In the genomic region with DNA sequence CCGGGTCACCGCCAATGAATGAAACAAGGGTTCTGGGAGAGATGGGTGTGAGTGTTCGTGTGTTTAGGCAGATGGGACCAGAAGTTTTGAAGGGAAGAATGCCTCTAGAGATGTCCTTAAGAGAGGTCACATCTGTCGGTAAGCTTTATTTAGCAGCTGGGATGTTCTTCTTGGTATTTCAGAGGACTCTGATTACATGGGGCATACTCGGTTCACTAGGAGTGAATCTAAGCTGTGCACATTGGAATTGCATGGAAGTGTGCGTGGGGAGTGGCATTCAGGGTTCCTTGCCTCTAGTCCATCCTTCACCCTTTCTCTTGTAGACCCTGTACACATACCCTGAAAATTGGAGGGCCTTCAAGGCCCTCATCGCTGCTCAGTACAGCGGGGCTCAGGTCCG, we compare ENCODE assay signal across 9 mouse cellular contexts. TPM values are rescaled to one million over a fixed set of nuclear protein-coding genes. Genes with fewer than 3 reads are reported as not detected.
DNase-seq lines count a peak whose midpoint lies in the region; ATAC-seq and TF ChIP-seq lines count a peak whose summit lies in the region.
"Had no signal": no experiment of that assay in that cellular context is flagged by ENCODE, and none has a peak within 500 bp of the region (broad histone marks: within the 10 kb centered on the region; RNA-seq: fewer than 3 reads in every experiment).

No protein-coding gene starts in this region.

- no peak for TF ChIP-seq CTCF in bone marrow, adult 2 months (IDR thresholded peaks at IDR 0.05; ENCODE audit: control insufficient read depth, insufficient read depth, low read length)

- no peaks in the 10 kb centered on the region for H3K27me3 ChIP-seq in heart, embryonic 16.5 days (ENCODE audit: control insufficient read depth, insufficient read depth, low read length)
- H3K27me3 ChIP-seq in hindbrain, embryonic 14.5 days (ENCODE audit: control insufficient read depth, insufficient read depth, low read length) = no peaks in the 10 kb centered on the region
- no peaks in the 10 kb centered on the region for H3K27me3 ChIP-seq in midbrain, embryonic 14.5 days (ENCODE audit: control insufficient read depth, insufficient read depth, low read length)

- H3K4me3 ChIP-seq in heart, embryonic 16.5 days (ENCODE audit: low read length) = peak overlapping the region; percentile 68
- peak overlapping the region; percentile 63 for H3K4me3 ChIP-seq in bone marrow, adult 2 months (replicated peaks; ENCODE audit: control insufficient read depth, low read depth, low read length)
- H3K4me3 ChIP-seq in hindbrain, embryonic 14.5 days (replicated peaks; ENCODE audit: low read length) = peak overlapping the region; percentile 85
- H3K4me3 ChIP-seq in midbrain, embryonic 14.5 days (replicated peaks; ENCODE audit: low read depth, low read length) = peak overlapping the region; percentile 77

- peak overlapping the region; percentile 82 for H3K4me2 ChIP-seq in heart, embryonic 16.5 days (ENCODE audit: low read depth, low read length)
- peak overlapping the region; percentile 90 for H3K4me2 ChIP-seq in hindbrain, embryonic 14.5 days (replicated peaks)
- peak overlapping the region; percentile 96 for H3K4me2 ChIP-seq in midbrain, embryonic 14.5 days (ENCODE audit: low read length)

- 0% methylated on average over 9 of the region's 9 CpGs for WGBS in heart, embryonic 16.5 days
- 4% methylated on average over 9 of the region's 9 CpGs for WGBS in bone marrow, adult 2 months
- WGBS in hindbrain, embryonic 14.5 days = 14% methylated on average over 9 of the region's 9 CpGs
- WGBS in midbrain, embryonic 14.5 days = 5% methylated on average over 9 of the region's 9 CpGs

- ATAC-seq in heart, embryonic 16.5 days (replicated peaks; ENCODE audit: extremely low read depth, insufficient read depth, low FRiP score) = no peak
- ATAC-seq in hindbrain, embryonic 14.5 days (ENCODE audit: low FRiP score) = no peak
- ATAC-seq in midbrain, embryonic 14.5 days (ENCODE audit: low FRiP score, low TSS enrichment) = no peak

- peaks cover 63% of the 10 kb centered on the region for H3K36me3 ChIP-seq in heart, embryonic 16.5 days (ENCODE audit: control insufficient read depth, insufficient read depth)
- H3K36me3 ChIP-seq in hindbrain, embryonic 14.5 days (replicated peaks; ENCODE audit: control insufficient read depth, insufficient read depth) = peaks cover 78% of the 10 kb centered on the region
- peaks cover 79% of the 10 kb centered on the region for H3K36me3 ChIP-seq in midbrain, embryonic 14.5 days (ENCODE audit: control insufficient read depth, insufficient read depth, low read length)

- no peak for DNase-seq in heart, postnatal 4 days
- DNase-seq in hindbrain, embryonic 14.5 days (ENCODE audit: low spot score) = no peak
- DNase-seq in midbrain, embryonic 14.5 days = no peak
- no peak for DNase-seq in layer of hippocampus, adult 8-10 months (ENCODE audit: low spot score in 2 of 2)
- no peak for DNase-seq in thymus, postnatal 36 days
- no peak for DNase-seq in layer of hippocampus, adult 9-10 months (ENCODE audit: low spot score)
- DNase-seq: right cerebral cortex, postnatal 4 days had no signal

- peak overlapping the region; percentile 83 for H3K27ac ChIP-seq in heart, embryonic 16.5 days (ENCODE audit: low read length)
- no peak overlapping the region for H3K27ac ChIP-seq in bone marrow, adult 2 months (ENCODE audit: control insufficient read depth, insufficient read depth, low read depth, low read length, poor library complexity)
- no peak overlapping the region for H3K27ac ChIP-seq in hindbrain, embryonic 14.5 days
- H3K27ac ChIP-seq in midbrain, embryonic 14.5 days (replicated peaks; ENCODE audit: low read depth, low read length) = peak overlapping the region; percentile 75; the same call in 1 of the 2 replicates

- TF ChIP-seq POLR2A in bone marrow, adult 2 months (IDR thresholded peaks at IDR 0.05; ENCODE audit: borderline replicate concordance, control insufficient read depth, low read depth, low read length) = no peak

- H3K9ac ChIP-seq in heart, embryonic 16.5 days (ENCODE audit: low read length) = peak overlapping the region; percentile 81
- peak overlapping the region; percentile 95 for H3K9ac ChIP-seq in hindbrain, embryonic 14.5 days
- H3K9ac ChIP-seq in midbrain, embryonic 14.5 days (replicated peaks; ENCODE audit: low read length) = peak overlapping the region; percentile 85

- no peaks in the 10 kb centered on the region for H3K9me3 ChIP-seq in heart, embryonic 16.5 days (replicated peaks; ENCODE audit: control insufficient read depth, low read length)
- H3K9me3 ChIP-seq in hindbrain, embryonic 14.5 days (ENCODE audit: control insufficient read depth, low read length) = no peaks in the 10 kb centered on the region
- no peaks in the 10 kb centered on the region for H3K9me3 ChIP-seq in midbrain, embryonic 14.5 days (ENCODE audit: control insufficient read depth, low read length)

- H3K4me1 ChIP-seq in heart, embryonic 16.5 days (ENCODE audit: control insufficient read depth, insufficient read depth, low read length) = peaks cover 21% of the 10 kb centered on the region
- no peaks in the 10 kb centered on the region for H3K4me1 ChIP-seq in bone marrow, adult 2 months (ENCODE audit: control insufficient read depth, insufficient read depth, low read length)
- peaks cover 20% of the 10 kb centered on the region for H3K4me1 ChIP-seq in hindbrain, embryonic 14.5 days (replicated peaks; ENCODE audit: control insufficient read depth, insufficient read depth, low read length)
- H3K4me1 ChIP-seq in midbrain, embryonic 14.5 days (ENCODE audit: control insufficient read depth, insufficient read depth, low read length) = peaks cover 11% of the 10 kb centered on the region

RNA-seq across cellular contexts. Expression of gene Eef1g, which starts 1.1 kb away (rescaled TPM):
- 239 and 240 TPM in 2 replicates for polyA plus RNA-seq in heart, embryonic 16.5 days (2015; fragmentation: Nextera tagmentation; extraction: Ambion mirVana)
- 100 to 1,000 TPM; 357 to 371 TPM for total RNA-seq in heart, postnatal 4 days (2021)
- polyA plus RNA-seq in bone marrow, adult 2 months (2011; ENCODE audit: insufficient read depth, insufficient read length, low replicate concordance, missing spikeins) = 129 and 224 TPM in 2 replicates
- 308 and 316 TPM in 2 replicates for polyA plus RNA-seq in hindbrain, embryonic 14.5 days (2014; fragmentation: Nextera tagmentation; extraction: Ambion mirVana)
- polyA plus RNA-seq in midbrain, embryonic 14.5 days (2014; fragmentation: Nextera tagmentation; extraction: Ambion mirVana) = 308 and 311 TPM in 2 replicates
- 100 to 1,000 TPM; 223 to 248 (median 236) TPM for total RNA-seq in layer of hippocampus, adult 8-10 months (2022)

RNA-seq across cellular contexts. Expression of gene Tut1, which starts 14.2 kb away (rescaled TPM):
- polyA plus RNA-seq in heart, embryonic 16.5 days (2015; fragmentation: Nextera tagmentation; extraction: Ambion mirVana) = 17.5 and 18.4 TPM in 2 replicates
- total RNA-seq in heart, postnatal 4 days (2021) = 1 to 10 TPM; 8.3 to 9.6 TPM
- polyA plus RNA-seq in bone marrow, adult 2 months (2011; ENCODE audit: insufficient read depth, insufficient read length, low replicate concordance, missing spikeins) = 10.7 and 19.1 TPM in 2 replicates
- 20.0 and 23.0 TPM in 2 replicates for polyA plus RNA-seq in hindbrain, embryonic 14.5 days (2014; fragmentation: Nextera tagmentation; extraction: Ambion mirVana)
- polyA plus RNA-seq in midbrain, embryonic 14.5 days (2014; fragmentation: Nextera tagmentation; extraction: Ambion mirVana) = 20.0 and 25.0 TPM in 2 replicates
- total RNA-seq in layer of hippocampus, adult 8-10 months (2022) = 10 to 100 TPM; 21.5 to 22.2 (median 21.9) TPM

RNA-seq across cellular contexts. Expression of gene Ahnak, which starts 21.2 kb away (rescaled TPM):
- polyA plus RNA-seq in heart, embryonic 16.5 days (2015; fragmentation: Nextera tagmentation; extraction: Ambion mirVana) = 28.7 and 36.5 TPM in 2 replicates
- 100 to 1,000 TPM; 303 to 328 TPM for total RNA-seq in heart, postnatal 4 days (2021)
- polyA plus RNA-seq in bone marrow, adult 2 months (2011; ENCODE audit: insufficient read depth, insufficient read length, low replicate concordance, missing spikeins) = 17.4 and 40.1 TPM in 2 replicates
- polyA plus RNA-seq in hindbrain, embryonic 14.5 days (2014; fragmentation: Nextera tagmentation; extraction: Ambion mirVana) = 4.5 and 4.9 TPM in 2 replicates
- polyA plus RNA-seq in midbrain, embryonic 14.5 days (2014; fragmentation: Nextera tagmentation; extraction: Ambion mirVana) = 1.2 and 4.2 TPM in 2 replicates
- total RNA-seq in layer of hippocampus, adult 8-10 months (2022) = 10 to 100 TPM; 27.0 to 32.2 (median 29.0) TPM

RNA-seq across cellular contexts. Expression of gene Mta2, which starts 26.2 kb away (rescaled TPM):
- 92.1 and 96.0 TPM in 2 replicates for polyA plus RNA-seq in heart, embryonic 16.5 days (2015; fragmentation: Nextera tagmentation; extraction: Ambion mirVana)
- total RNA-seq in heart, postnatal 4 days (2021) = 10 to 100 TPM; 62.5 to 63.8 TPM
- polyA plus RNA-seq in bone marrow, adult 2 months (2011; ENCODE audit: insufficient read depth, insufficient read length, low replicate concordance, missing spikeins) = 67.4 and 91.6 TPM in 2 replicates
- 29.3 and 30.3 TPM in 2 replicates for polyA plus RNA-seq in hindbrain, embryonic 14.5 days (2014; fragmentation: Nextera tagmentation; extraction: Ambion mirVana)
- polyA plus RNA-seq in midbrain, embryonic 14.5 days (2014; fragmentation: Nextera tagmentation; extraction: Ambion mirVana) = 38.0 and 62.2 TPM in 2 replicates
- 10 to 100 TPM; 53.7 to 66.5 (median 56.2) TPM for total RNA-seq in layer of hippocampus, adult 8-10 months (2022)

RNA-seq across cellular contexts. Expression of gene Eml3, which starts 38.5 kb away (rescaled TPM):
- polyA plus RNA-seq in heart, embryonic 16.5 days (2015; fragmentation: Nextera tagmentation; extraction: Ambion mirVana) = 16.0 and 17.2 TPM in 2 replicates
- total RNA-seq in heart, postnatal 4 days (2021) = 10 to 100 TPM; 15.4 to 16.6 TPM
- 31.1 and 54.7 TPM in 2 replicates for polyA plus RNA-seq in bone marrow, adult 2 months (2011; ENCODE audit: insufficient read depth, insufficient read length, low replicate concordance, missing spikeins)
- 5.8 and 6.1 TPM in 2 replicates for polyA plus RNA-seq in hindbrain, embryonic 14.5 days (2014; fragmentation: Nextera tagmentation; extraction: Ambion mirVana)
- polyA plus RNA-seq in midbrain, embryonic 14.5 days (2014; fragmentation: Nextera tagmentation; extraction: Ambion mirVana) = 4.3 and 5.5 TPM in 2 replicates
- 10 to 100 TPM; 14.1 to 17.4 (median 15.3) TPM for total RNA-seq in layer of hippocampus, adult 8-10 months (2022)

Comparison
In these comparisons a context has a peak if more than half of its experiments do, and no peak if none do; other contexts are left out.
1. H3K27ac ChIP-seq: peak in heart, embryonic 16.5 days (single experiment) and midbrain, embryonic 14.5 days (single experiment); none in bone marrow, adult 2 months (single experiment) and hindbrain, embryonic 14.5 days (single experiment).
2. Peak in every context shown above with its lines, with median percentiles within 50 percentile points of each other: H3K4me2 ChIP-seq, H3K4me3 ChIP-seq and H3K9ac ChIP-seq.